Comparison of ENCODE assay signal across 11 mouse cellular contexts in genomic region chr2:170550240-170550639, GRCm38 (mm10). TPM values are rescaled to one million over a fixed set of nuclear protein-coding genes. Genes with fewer than 3 reads are reported as not detected.
DNase-seq lines count a peak whose midpoint lies in the region; ATAC-seq lines count a peak whose summit lies in the region.
"Had no signal": no experiment of that assay in that cellular context is flagged by ENCODE, and none has a peak within 500 bp of the region (broad histone marks: within the 10 kb centered on the region; RNA-seq: fewer than 3 reads in every experiment).

No protein-coding gene starts in this region.

- ATAC-seq in cerebellum, adult (ENCODE audit: insufficient number of reproducible peaks, low FRiP score, low TSS enrichment): no peak

- peak; percentile 27 to 43 for DNase-seq in cerebellum, postnatal 14 days
- DNase-seq in cerebellum, adult 11 months: no peak
- peak; percentile 27 for DNase-seq in kidney, postnatal 14 days
- DNase-seq in kidney, adult 8-10 months: no peak
- peak; percentile 52 for DNase-seq in Muller cell, postnatal 12 days (ENCODE audit: inconsistent ontology term)
- peak; percentile 7 to 31 for DNase-seq in layer of hippocampus, postnatal 14 days (ENCODE audit: low spot score in 2 of 2)
- no peak for DNase-seq in adipocyte (ENCODE audit: low spot score)
- DNase-seq: thymus, adult 2 months had no signal

RNA-seq across cellular contexts. Expression of gene 4930470P17Rik, which starts 51.6 kb away (rescaled TPM):
- not detected for total RNA-seq in layer of hippocampus, postnatal 14 days (2021)
- total RNA-seq: common myeloid progenitor, adult 5-6 weeks; granulocyte monocyte progenitor cell, adult 5-6 weeks had no signal

RNA-seq across cellular contexts. Expression of gene Cyp24a1, which starts 53.3 kb away (rescaled TPM):
- not detected for total RNA-seq in layer of hippocampus, postnatal 14 days (2021)
- total RNA-seq: common myeloid progenitor, adult 5-6 weeks; granulocyte monocyte progenitor cell, adult 5-6 weeks had no signal

RNA-seq across cellular contexts. Expression of gene Pfdn4, which starts 54.0 kb away (rescaled TPM):
- 10 to 100 TPM; 32.3 to 34.8 TPM for total RNA-seq in layer of hippocampus, postnatal 14 days (2021)

Comparison
In these comparisons a context has a peak if more than half of its experiments do, and no peak if none do; other contexts are left out.
1. DNase-seq: peak in cerebellum, postnatal 14 days (2 of 2), kidney, postnatal 14 days (single experiment), Muller cell, postnatal 12 days (single experiment) and layer of hippocampus, postnatal 14 days (2 of 2); none in cerebellum, adult 11 months (single experiment), kidney, adult 8-10 months (0 of 2) and adipocyte (single experiment).